Mouse (Mus musculus): ENCODE results near the gene Sipa1l3.
A peak's percentile ranks its signal among the peaks of the same experiment; 100 is the strongest.

Gene Sipa1l3

GRCm38 (mm10) chr7:29335276-29335675 lies 183.2 kb downstream of the Sipa1l3 start:
- no peak for DNase-seq (ENCODE audit: low spot score)

DNA sequence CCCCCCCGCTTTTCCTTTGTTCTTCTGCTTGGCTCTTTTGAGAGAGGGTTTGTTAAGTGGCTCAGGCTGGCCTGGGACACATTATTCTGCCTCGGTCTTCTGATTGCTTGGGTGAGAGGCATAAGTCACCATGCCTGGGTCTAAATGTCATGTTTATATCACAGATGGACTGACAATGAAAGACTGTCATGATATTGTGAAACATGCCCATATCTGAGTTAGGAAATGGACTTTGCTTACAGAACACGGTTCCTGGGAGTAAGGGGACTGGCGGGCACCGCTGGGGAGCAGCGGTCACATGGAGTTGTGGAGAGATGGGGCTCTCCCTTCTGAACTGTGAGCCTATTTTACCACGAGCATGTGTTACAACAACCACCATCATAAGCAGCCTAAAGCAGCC lies 184.3 kb downstream of the Sipa1l3 start:
- DNase-seq (ENCODE audit: low spot score) = no peak

- DNase-seq (ENCODE audit: low spot score) = no peak
Observed at GRCm38 (mm10) chr7:29328984-29329383, 189.5 kb downstream of the Sipa1l3 start.

DNA sequence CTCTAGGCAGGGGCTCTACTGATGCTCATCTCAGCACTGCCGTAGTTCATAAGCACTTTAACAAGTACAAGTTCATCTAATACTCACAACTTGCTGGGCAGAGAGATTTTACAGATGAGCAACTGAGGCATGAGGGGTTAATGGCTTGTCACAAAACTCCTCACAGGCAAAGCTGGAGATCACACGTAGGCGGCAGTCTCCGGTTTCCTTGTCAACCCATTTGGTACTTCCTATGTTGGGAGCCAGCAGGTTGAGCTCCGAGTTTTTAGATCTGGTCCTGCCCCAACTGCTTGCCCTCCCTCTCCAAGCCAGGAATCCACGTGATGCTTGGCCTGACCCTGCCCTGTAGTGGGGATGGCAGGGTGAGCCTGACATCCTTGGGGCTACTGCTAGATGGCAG lies 191.4 kb downstream of the Sipa1l3 start:
- no peak for DNase-seq (ENCODE audit: low spot score)

GRCm38 (mm10) chr7:29319337-29320307 lies 198.8 kb downstream of the Sipa1l3 start:
- DNase-seq (ENCODE audit: low spot score) = no peak

DNA sequence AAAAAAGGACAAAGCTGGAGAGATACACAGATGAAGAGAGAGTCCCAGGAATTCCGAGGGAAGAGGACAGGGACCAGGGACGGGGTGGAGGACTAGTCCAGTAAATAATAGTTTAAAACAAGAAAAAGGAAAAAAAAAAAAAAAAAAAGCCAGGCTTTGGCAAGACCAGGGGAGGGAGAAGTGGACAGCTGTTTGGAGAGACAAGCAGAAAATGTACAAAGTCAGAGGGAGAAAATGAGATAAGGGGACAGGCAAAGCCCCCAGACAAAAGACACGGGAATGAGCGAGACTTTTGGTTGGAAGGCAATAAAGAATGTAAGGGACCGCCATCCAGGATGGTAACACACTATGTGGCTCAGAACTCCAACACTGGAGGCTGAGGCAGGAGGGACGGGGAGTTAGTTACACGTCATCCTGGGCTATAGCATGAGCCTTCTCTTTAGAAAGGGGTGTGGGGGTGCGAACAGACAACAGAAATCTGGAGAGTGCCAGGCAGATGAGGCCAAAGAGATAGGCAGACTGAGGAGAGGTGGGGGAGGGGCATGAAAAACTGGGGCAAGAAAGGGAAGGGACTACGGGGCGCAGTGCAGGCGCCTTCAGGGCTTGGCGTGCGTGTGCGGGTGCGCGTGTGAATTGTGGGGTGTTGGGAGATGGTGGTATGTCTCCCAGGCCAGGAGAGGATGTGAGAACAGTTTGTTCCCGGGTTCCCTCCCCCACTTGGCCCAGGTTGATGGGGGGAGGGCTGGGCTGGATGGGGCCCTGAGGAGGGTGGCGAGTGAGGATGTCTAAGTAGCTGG lies 200.1 kb downstream of the Sipa1l3 start:
- DNase-seq (ENCODE audit: low spot score) = no peak

GRCm38 (mm10) chr7:29317558-29317957 lies 200.9 kb downstream of the Sipa1l3 start:
- no peak for DNase-seq (ENCODE audit: low spot score)

DNA sequence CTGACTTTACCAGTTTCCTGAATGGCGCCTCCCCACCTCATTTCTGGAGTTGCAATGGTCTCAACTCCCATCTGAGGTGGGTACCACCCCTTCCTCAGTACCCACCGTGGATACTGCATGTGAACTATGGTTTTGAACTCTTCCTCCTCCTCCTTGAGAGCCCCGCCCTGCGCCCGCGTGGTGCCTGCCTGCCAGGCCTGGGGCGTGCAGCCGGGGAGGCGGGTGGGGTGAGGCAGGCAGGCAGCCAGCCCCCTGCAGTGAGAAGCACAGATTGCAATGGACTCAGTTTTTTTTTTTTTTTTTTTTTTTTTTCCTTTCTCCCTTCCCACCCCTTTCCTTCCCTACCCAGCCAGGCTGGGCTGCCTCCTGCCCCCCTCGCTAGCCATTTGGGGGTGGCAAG lies 201.5 kb downstream of the Sipa1l3 start:
- no peak for DNase-seq (ENCODE audit: low spot score)

DNA sequence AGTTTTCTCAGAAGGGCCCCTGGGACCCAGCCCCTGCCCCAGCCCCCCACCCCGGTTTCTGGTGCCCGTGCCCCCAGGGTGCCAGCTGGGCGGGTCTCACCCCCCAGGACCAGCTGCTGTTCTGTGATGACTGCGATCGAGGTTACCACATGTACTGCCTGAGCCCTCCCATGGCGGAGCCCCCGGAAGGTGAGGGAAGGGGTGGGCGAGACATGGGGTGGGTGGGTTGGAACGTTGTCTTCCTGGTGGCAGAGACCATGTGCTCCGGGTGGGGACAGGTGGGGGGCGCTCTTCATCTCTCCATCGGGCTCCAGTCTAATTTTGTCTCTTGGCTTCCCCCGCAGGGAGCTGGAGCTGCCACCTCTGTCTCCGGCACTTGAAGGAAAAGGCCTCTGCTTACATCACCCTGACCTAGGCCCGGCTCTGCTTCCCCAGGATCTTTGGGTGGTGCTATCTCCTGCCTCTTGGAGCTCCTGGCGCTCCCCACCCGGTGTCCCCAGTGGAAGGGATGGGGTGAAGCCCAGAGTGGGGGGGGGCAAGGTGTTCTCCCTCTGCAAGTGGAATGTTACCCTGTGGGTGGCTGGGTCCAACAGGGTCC lies 202.2 kb downstream of the Sipa1l3 start:
- DNase-seq (ENCODE audit: low spot score) = no peak

- DNase-seq (ENCODE audit: low spot score) = no peak
Observed at GRCm38 (mm10) chr7:29314844-29315628, 203.4 kb downstream of the Sipa1l3 start.

DNA sequence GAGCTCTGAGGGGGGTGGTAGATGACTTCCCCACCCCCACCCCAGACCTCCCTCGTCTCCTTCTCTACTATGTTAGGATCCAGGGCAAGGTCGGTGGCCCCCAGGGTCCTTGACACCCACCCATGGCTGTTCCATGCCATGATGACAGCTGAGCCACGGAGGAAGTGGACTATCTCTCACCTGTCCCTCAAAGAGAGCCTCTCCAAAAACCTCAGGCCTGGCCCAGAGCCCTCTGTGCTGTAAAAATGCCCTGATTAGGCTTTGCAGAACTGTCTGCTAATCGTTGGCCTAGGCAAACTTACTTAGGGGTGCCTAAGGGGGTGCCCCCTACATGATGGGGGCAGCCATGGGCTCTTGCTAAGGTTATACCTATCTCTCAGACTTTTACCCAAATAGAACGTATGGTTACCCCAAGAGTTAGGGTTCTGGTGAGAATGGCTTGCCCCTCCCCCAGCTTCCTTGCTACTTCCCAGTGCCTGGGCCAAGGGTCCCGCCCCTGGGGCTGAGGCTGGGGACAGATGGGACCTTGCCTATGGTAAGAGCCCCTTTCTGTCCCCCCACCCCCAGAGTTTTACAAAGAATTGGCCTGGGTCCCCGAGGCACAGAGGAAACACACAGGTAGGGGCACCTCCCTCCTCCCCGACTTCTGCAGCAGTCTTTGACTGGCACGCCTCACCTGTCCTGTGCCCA lies 204.7 kb downstream of the Sipa1l3 start:
- DNase-seq (ENCODE audit: low spot score) = no peak

DNA sequence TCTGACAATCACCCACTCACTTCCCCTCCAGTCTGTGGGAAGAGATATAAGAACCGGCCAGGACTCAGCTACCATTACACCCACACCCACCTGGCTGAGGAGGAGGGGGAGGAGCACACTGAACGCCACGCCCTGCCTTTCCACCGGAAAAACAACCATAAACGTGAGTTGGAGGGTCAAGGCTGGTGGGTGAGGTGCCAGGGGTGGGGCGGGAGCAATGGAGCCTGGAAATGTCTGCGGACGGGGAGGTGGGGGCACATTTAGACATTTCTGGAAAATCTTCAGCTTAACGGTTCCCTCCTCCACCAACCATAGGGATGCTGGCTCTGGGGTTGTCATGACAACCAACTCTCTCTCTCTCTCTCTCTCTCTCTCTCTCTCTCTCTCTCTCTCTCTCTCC lies 205.4 kb downstream of the Sipa1l3 start:
- no peak for DNase-seq (ENCODE audit: low spot score)

GRCm38 (mm10) chr7:29309749-29310148 lies 208.7 kb downstream of the Sipa1l3 start:
- no peak for DNase-seq (ENCODE audit: low spot score)

GRCm38 (mm10) chr7:29309221-29309721 lies 209.2 kb downstream of the Sipa1l3 start:
- DNase-seq (ENCODE audit: low spot score) = no peak

- DNase-seq (ENCODE audit: low spot score) = peak; percentile 60
Observed at GRCm38 (mm10) chr7:29307350-29308104, 210.9 kb downstream of the Sipa1l3 start.

DNA sequence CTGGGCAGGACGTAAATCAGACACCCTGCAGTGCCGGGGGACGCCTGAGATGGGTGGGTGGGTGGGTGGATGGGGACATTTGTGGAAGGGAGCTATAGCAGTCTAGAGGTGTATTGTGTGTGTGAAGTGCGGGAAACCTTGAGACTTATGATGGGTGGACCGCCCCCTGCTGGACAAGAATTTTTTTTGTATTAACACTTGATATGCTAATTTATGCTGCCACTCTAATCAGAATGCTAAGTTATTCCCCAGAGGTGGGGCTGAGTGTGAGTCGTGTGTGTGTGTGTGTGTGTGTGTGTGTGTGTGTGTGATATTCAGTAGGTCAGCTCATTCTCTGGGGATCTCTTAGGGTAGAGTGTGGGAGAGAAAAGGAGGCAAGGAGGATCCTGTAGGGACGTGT lies 211.8 kb downstream of the Sipa1l3 start:
- no peak for DNase-seq (ENCODE audit: low spot score)

DNA sequence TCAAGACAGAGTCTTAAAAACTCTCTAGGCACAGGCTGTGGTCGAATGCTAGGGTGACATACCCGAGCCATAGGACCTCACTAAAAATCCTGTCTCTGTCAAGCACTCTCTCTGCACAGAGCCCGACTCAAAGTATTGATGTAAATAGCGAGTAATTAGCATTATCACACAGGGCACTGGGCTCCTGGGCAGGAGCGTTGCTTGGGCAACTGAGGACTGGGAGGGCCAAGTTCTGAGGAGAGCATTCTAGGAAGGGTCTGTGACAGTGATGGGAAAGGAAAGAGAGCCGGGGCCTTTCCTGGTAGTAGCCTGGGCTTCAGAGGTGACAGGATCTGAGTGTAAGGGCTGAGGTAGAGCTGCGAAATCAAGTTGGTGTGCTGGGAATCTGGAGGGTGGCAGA lies 212.3 kb downstream of the Sipa1l3 start:
- no peak for DNase-seq (ENCODE audit: low spot score)

DNA sequence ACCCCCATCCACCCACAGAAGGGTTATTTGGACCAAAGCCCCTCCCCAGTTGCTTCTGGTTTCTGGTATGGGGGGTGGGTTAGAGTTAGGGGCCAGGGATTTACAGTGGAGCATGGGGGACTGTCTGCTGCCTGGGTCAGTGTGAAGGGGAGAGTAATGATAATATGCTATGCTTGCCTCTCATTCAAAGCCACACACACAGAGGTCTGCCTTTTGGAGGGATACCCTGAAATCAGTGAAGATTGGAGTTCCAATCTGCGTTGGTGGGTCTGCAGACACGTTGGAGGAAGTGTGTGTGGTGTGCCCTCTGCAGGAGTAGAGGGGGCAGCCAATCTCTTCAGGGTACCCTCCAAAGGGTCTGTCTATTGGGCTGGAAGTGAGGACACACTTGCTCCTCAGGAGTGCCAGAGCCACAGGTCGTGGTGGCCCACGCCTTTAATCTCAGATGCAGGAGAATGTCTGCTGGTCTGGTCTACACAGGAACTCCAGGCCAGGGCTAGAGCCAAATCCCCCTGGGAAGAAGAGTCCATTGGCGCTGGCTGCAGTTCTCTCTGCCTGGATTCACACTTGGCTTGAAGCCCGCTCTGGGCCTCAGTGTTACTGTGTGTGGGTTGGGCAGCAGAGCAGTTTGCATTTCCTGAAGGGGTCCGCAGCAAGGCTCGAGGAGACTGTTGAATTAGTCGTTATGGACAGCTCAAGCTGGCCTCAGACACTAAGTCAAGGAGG lies 213.0 kb downstream of the Sipa1l3 start:
- DNase-seq (ENCODE audit: low spot score) = peak; percentile 9

- DNase-seq (ENCODE audit: low spot score) = no peak
Observed at GRCm38 (mm10) chr7:29304463-29305262, 213.8 kb downstream of the Sipa1l3 start.

Measured in adipocyte (in vitro differentiated cells).